Comparison of ENCODE assay signal across 9 mouse cellular contexts in the genomic region with DNA sequence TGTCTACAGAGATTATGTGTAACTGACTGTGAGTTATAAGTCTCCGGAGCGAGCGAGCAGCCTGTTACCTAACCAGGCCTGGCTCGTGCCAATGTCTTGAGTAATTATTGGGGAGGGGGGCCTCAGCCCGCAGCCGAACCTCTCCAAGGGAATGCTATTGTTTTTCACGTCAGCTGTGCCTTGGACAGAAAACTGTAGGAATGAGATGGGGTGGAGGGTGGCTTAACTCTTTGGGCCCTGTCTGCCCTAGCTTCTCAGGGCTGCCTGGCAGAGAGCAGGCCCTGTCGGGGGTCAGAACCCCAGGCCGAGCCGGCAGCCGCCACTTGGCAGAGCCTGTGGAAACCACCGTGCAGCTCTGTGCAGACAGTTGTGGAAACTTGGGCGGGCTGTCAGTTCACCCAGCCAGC. TPM values are rescaled to one million over a fixed set of nuclear protein-coding genes. Genes with fewer than 3 reads are reported as not detected.
DNase-seq lines count a peak whose midpoint lies in the region; ATAC-seq lines count a peak whose summit lies in the region.
"Had no signal": no experiment of that assay in that cellular context is flagged by ENCODE, and none has a peak within 500 bp of the region (broad histone marks: within the 10 kb centered on the region; RNA-seq: fewer than 3 reads in every experiment).

No protein-coding gene starts in this region.

- H3K9ac ChIP-seq in kidney, embryonic 15.5 days, result no peak overlapping the region
- peak overlapping the region; percentile 45; the same call in 1 of the 2 replicates for H3K9ac ChIP-seq in intestine, embryonic 16.5 days (ENCODE audit: low read depth, low read length)

- no peak; the same call in 1 of the 2 replicates for ATAC-seq in kidney, embryonic 15.5 days (replicated peaks; ENCODE audit: low FRiP score)
- no peak; the same call in none of the 2 replicates for ATAC-seq in intestine, embryonic 16.5 days

- H3K27me3 ChIP-seq in kidney, embryonic 15.5 days, result no peaks in the 10 kb centered on the region
- no peaks in the 10 kb centered on the region for H3K27me3 ChIP-seq in intestine, embryonic 16.5 days (replicated peaks; ENCODE audit: control insufficient read depth, insufficient read depth, low read length)

- intact Hi-C loops in gastrocnemius, postnatal 14 days (cut with DNase I; ENCODE audit: low total_unique reads), result no loop called here
- intact Hi-C loops in left cerebral cortex, postnatal 14 days (cut with DNase I), result no loop called here

- H3K9me3 ChIP-seq in kidney, embryonic 15.5 days (replicated peaks), result no peaks in the 10 kb centered on the region
- no peaks in the 10 kb centered on the region for H3K9me3 ChIP-seq in intestine, embryonic 16.5 days (ENCODE audit: control insufficient read depth, low read length)

- no peak overlapping the region for H3K4me2 ChIP-seq in kidney, embryonic 15.5 days
- 0 out of 2 replicates have a peak overlapping the region, but pooled peaks have one; percentile 25 for H3K4me2 ChIP-seq in intestine, embryonic 16.5 days (ENCODE audit: low read depth, low read length)

- H3K27ac ChIP-seq in kidney, embryonic 15.5 days, result 0 out of 2 replicates have a peak overlapping the region, but pooled peaks have one; percentile 45
- peak overlapping the region; percentile 79 for H3K27ac ChIP-seq in intestine, embryonic 16.5 days (ENCODE audit: low read length)

- H3K4me3 ChIP-seq in kidney, embryonic 15.5 days (replicated peaks), result no peak overlapping the region
- no peak overlapping the region for H3K4me3 ChIP-seq in intestine, embryonic 16.5 days (ENCODE audit: low read length)

- 58% methylated on average over 13 of the region's 13 CpGs for WGBS in kidney, embryonic 15.5 days
- 34% methylated on average over 13 of the region's 13 CpGs for WGBS in intestine, embryonic 16.5 days

- no peak for DNase-seq in kidney, postnatal 36 days
- peak; percentile 64 for DNase-seq in gastrocnemius, postnatal 14 days
- peak; percentile 53 for DNase-seq in skeletal muscle tissue, adult 2 months (ENCODE audit: low read depth, low spot score)
- no peak for DNase-seq in left cerebral cortex, adult 11 months (ENCODE audit: low spot score)
- no peak for DNase-seq in left cerebral cortex, postnatal 14 days (ENCODE audit: low spot score in 2 of 2)
- DNase-seq in embryo, embryonic 9.5 days (ENCODE audit: extremely low spot score), result no peak

- peaks cover 21% of the 10 kb centered on the region for H3K4me1 ChIP-seq in kidney, embryonic 15.5 days
- peaks cover 26% of the 10 kb centered on the region for H3K4me1 ChIP-seq in intestine, embryonic 16.5 days (ENCODE audit: control insufficient read depth, insufficient read depth, low read length)

- no peaks in the 10 kb centered on the region for H3K36me3 ChIP-seq in kidney, embryonic 15.5 days
- no peaks in the 10 kb centered on the region for H3K36me3 ChIP-seq in intestine, embryonic 16.5 days (ENCODE audit: control insufficient read depth, insufficient read depth, low read length)

RNA-seq across cellular contexts. Expression of gene Cdkn1c, which starts 52.2 kb away (rescaled TPM):
- 844 and 965 TPM in 2 replicates for polyA plus RNA-seq in kidney, embryonic 15.5 days (2015; fragmentation: Nextera tagmentation; extraction: Ambion mirVana)
- 100 to 1,000 TPM; 565 to 617 TPM for total RNA-seq in gastrocnemius, postnatal 14 days (2021)
- 522 and 653 TPM in 2 replicates for polyA plus RNA-seq in intestine, embryonic 16.5 days (2015; fragmentation: Nextera tagmentation; extraction: Ambion mirVana)
- total RNA-seq in left cerebral cortex, postnatal 14 days (2021), result 10 to 100 TPM; 14.1 to 14.2 TPM
- total RNA-seq: CH12.LX had no signal

Comparison
In these comparisons a context has a peak if more than half of its experiments do, and no peak if none do; other contexts are left out.
1. DNase-seq: peak in gastrocnemius, postnatal 14 days (single experiment) and skeletal muscle tissue, adult 2 months (single experiment); none in kidney, postnatal 36 days (0 of 2), left cerebral cortex, adult 11 months (single experiment), left cerebral cortex, postnatal 14 days (0 of 2) and embryo, embryonic 9.5 days (single experiment).
2. RNA of gene Cdkn1c, which starts 52.2 kb away (total RNA-seq): 565 to 617 TPM in gastrocnemius, postnatal 14 days; 14.1 to 14.2 TPM in left cerebral cortex, postnatal 14 days; every median in the first group is over 10 times any median in the second.